In the genomic region with DNA sequence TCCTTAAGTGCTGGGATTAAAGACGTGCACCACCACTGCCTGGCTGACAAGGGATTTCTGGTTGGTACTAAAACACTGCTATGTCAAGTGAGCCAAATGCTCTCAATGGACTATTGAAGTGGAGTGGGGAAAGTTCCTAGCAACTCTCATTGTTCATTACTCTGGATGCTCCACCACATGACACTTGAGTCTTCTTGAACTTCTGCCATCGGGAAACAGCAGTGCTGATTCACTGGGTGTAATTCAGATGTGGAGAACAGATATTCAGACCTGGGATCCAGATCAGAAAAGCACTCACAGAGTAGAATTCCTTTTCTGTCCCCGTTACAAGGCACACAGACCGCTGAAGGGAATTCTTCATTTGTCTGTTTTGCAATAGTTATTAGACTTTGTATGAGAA, we compare ENCODE assay signal across 23 mouse cellular contexts. TPM values are rescaled to one million over a fixed set of nuclear protein-coding genes. Genes with fewer than 3 reads are reported as not detected.
DNase-seq lines count a peak whose midpoint lies in the region; TF ChIP-seq lines count a peak whose summit lies in the region.
"Had no signal": no experiment of that assay in that cellular context is flagged by ENCODE, and none has a peak within 500 bp of the region (broad histone marks: within the 10 kb centered on the region; RNA-seq: fewer than 3 reads in every experiment).

No protein-coding gene starts in this region.

- DNase-seq in lung, postnatal 25 days (ENCODE audit: low spot score) = peak; percentile 31
- no peak for DNase-seq in lung, postnatal 14 days
- peak; percentile 55 for DNase-seq in 3T3-L1 (ENCODE audit: low read depth, low spot score)
- no peak for DNase-seq in MEL (ENCODE audit: low read depth, low spot score)
- peak; percentile 48 for DNase-seq in brain, adult 2 months (ENCODE audit: low read depth, low spot score)
- no peak for DNase-seq in adrenal gland, adult 18-20 months (ENCODE audit: low spot score in 2 of 2)
- DNase-seq: adrenal gland, postnatal 14 days; cerebellum, adult 11-12 months; cerebellum, adult 9-10 months; cerebellum, postnatal 14 days; gastrocnemius, adult 2 months; gastrocnemius, postnatal 14 days; heart, adult 18-20 months; heart, postnatal 14 days; heart, postnatal 4 days; kidney, adult 11 months had no signal

- TF ChIP-seq POLR2A in MEL (IDR thresholded peaks at IDR 0.05; ENCODE audit: control insufficient read depth in 1 of 2, insufficient read depth in 1 of 2, low read depth in 1 of 2, low read length in 2 of 2, poor library complexity in 1 of 2) = no peak

- TF ChIP-seq CTCF in MEL (IDR thresholded peaks at IDR 0.05 in 2 of 3, conservative IDR thresholded peaks at IDR 0.05 in 1 of 3; ENCODE audit: control insufficient read depth in 1 of 3, insufficient read depth in 1 of 3, low read depth in 2 of 3, low read length in 3 of 3, poor library complexity in 1 of 3, severe bottlenecking in 1 of 3) = no peak

- no peak for TF ChIP-seq RAD21 in MEL (IDR thresholded peaks at IDR 0.05; ENCODE audit: low read depth, low read length)

- no peak overlapping the region for H3K27ac ChIP-seq in MEL (ENCODE audit: control insufficient read depth, low read depth, low read length)
- H3K27ac ChIP-seq: forebrain, embryonic 10.5 days; forebrain, embryonic 13.5 days; gastrocnemius, adult 2 months; heart, embryonic 10.5 days; heart, embryonic 13.5 days; hindbrain, embryonic 12.5 days; hindbrain, embryonic 15.5 days; intestine, embryonic 15.5 days had no signal

- H3K4me1 ChIP-seq in MEL (ENCODE audit: control insufficient read depth in 1 of 2, insufficient read depth in 2 of 2, low read length in 2 of 2) = peaks cover 0 to 3% of the 10 kb centered on the region in 2 experiments; a peak in 1 of 4 replicates
- H3K4me1 ChIP-seq: forebrain, embryonic 10.5 days; forebrain, embryonic 13.5 days; heart, embryonic 13.5 days; hindbrain, embryonic 12.5 days; hindbrain, embryonic 15.5 days; intestine, embryonic 15.5 days had no signal

- H3K9ac ChIP-seq in MEL (ENCODE audit: control insufficient read depth, low read depth, low read length, poor library complexity, severe bottlenecking) = no peak overlapping the region
- H3K9ac ChIP-seq: forebrain, embryonic 13.5 days; heart, embryonic 13.5 days; hindbrain, embryonic 12.5 days; hindbrain, embryonic 15.5 days; intestine, embryonic 15.5 days had no signal

- H3K79me2 ChIP-seq in MEL (ENCODE audit: control insufficient read depth, insufficient read depth, low read length, poor library complexity) = no peaks in the 10 kb centered on the region

- no peak for TF ChIP-seq EP300 in MEL (IDR thresholded peaks at IDR 0.05; ENCODE audit: low read depth in 1 of 2, low read length in 2 of 2)

- no peaks in the 10 kb centered on the region; a peak in 1 of 4 replicates for H3K36me3 ChIP-seq in MEL (ENCODE audit: control insufficient read depth in 1 of 2, insufficient read depth in 2 of 2, low read length in 2 of 2)
- H3K36me3 ChIP-seq: forebrain, embryonic 10.5 days; heart, embryonic 10.5 days; heart, embryonic 13.5 days; hindbrain, embryonic 12.5 days; hindbrain, embryonic 15.5 days; intestine, embryonic 15.5 days had no signal

- H3K9me3 ChIP-seq in MEL (replicated peaks; ENCODE audit: insufficient read depth, low read length) = no peaks in the 10 kb centered on the region
- H3K9me3 ChIP-seq: forebrain, embryonic 10.5 days; forebrain, embryonic 13.5 days; heart, embryonic 10.5 days; hindbrain, embryonic 15.5 days; intestine, embryonic 15.5 days had no signal

- no peaks in the 10 kb centered on the region for H3K27me3 ChIP-seq in MEL (ENCODE audit: control insufficient read depth in 1 of 2, insufficient read depth in 2 of 2, low read length in 2 of 2)
- H3K27me3 ChIP-seq: forebrain, embryonic 13.5 days; heart, embryonic 13.5 days; hindbrain, embryonic 12.5 days; hindbrain, embryonic 15.5 days; intestine, embryonic 15.5 days had no signal

- no peak overlapping the region for H3K4me3 ChIP-seq in MEL (ENCODE audit: control insufficient read depth in 1 of 2, insufficient read depth in 1 of 2, low read depth in 2 of 2, low read length in 2 of 2)
- H3K4me3 ChIP-seq: forebrain, embryonic 10.5 days; forebrain, embryonic 13.5 days; gastrocnemius, adult 2 months; heart, embryonic 10.5 days; heart, embryonic 13.5 days; hindbrain, embryonic 12.5 days; hindbrain, embryonic 15.5 days; intestine, embryonic 15.5 days had no signal

TF ChIP-seq in MEL, 35 proteins besides CTCF, POLR2A, EP300 and RAD21:
- TF ChIP-seq CHD1 (IDR thresholded peaks at IDR 0.05; ENCODE audit: low read depth, low read length) (no peak), USF1 (IDR thresholded peaks at IDR 0.05; ENCODE audit: low read depth, low read length) (0 out of 2 replicates have a peak, but pooled peaks have one; percentile 11), CHD2 (IDR thresholded peaks at IDR 0.05; ENCODE audit: low read length) (no peak), HCFC1 (IDR thresholded peaks at IDR 0.05; ENCODE audit: low read depth, low read length) (no peak)
TF ChIP-seq in MEL: peak in this region for 1.

RNA-seq across cellular contexts. Expression of gene Mob1b, which starts 17.1 kb away (rescaled TPM):
- 14.0 TPM in 2 replicates for total RNA-seq in MEL (2012; rRNA removed)
- 10 to 100 TPM in 1 of 2 experiments, not detected in 1; 12.2 TPM for polyA plus RNA-seq in MEL (2012; ENCODE audit: insufficient read depth in 1 of 2, insufficient read length in 2 of 2, low read depth in 1 of 2, low replicate concordance in 2 of 2, missing spikeins in 1 of 2)
- 10 to 100 TPM; 33.9 to 41.5 TPM for total RNA-seq in adrenal gland, adult 18-20 months (2021)

RNA-seq across cellular contexts. Expression of gene Grsf1, which starts 27.6 kb away (rescaled TPM):
- 49.4 and 50.0 TPM in 2 replicates for total RNA-seq in MEL (2012; rRNA removed)
- 10 to 100 TPM in 1 of 2 experiments, not detected in 1; 62.8 TPM for polyA plus RNA-seq in MEL (2012; ENCODE audit: insufficient read depth in 1 of 2, insufficient read length in 2 of 2, low read depth in 1 of 2, low replicate concordance in 2 of 2, missing spikeins in 1 of 2)
- 100 to 1,000 TPM; 120 to 143 TPM for total RNA-seq in adrenal gland, adult 18-20 months (2021)

Comparison
In these comparisons a context has a peak if more than half of its experiments do, and no peak if none do; other contexts are left out.
1. DNase-seq: peak in lung, postnatal 25 days (single experiment), 3T3-L1 (single experiment) and brain, adult 2 months (single experiment); none in lung, postnatal 14 days (single experiment), MEL (single experiment) and adrenal gland, adult 18-20 months (0 of 2).